Mouse (Mus musculus) cerebellum, adult 2 months (tissue): ENCODE measurements around the gene Oprd1.

Experiments used
- CTCF ChIP-seq: fragments of 200-500 bp; IDR thresholded peaks from 2 replicates; pipeline ENCODE4 v1.5.1; 2011; ENCODE audit warnings: low read depth, mild to moderate bottlenecking, control low read depth, low read length, moderate library complexity, borderline replicate concordance; ENCODE audit not compliant: insufficient read depth
- POLR2A ChIP-seq: fragments of 200-500 bp; IDR thresholded peaks from 2 replicates; pipeline ENCODE4 v1.6.1; 2011; ENCODE audit warnings: low read length, control low read depth, borderline replicate concordance; ENCODE audit not compliant: insufficient read depth

GRCm38 (mm10) chr4:132169271-132169670 is 25.0 kb upstream of the Oprd1 start:
- no peak for TF ChIP-seq CTCF
- TF ChIP-seq POLR2A = no peak
